Mouse (Mus musculus) forebrain, embryonic 16.5 days (tissue): ENCODE measurements around the gene Gm9603. TPM values are rescaled to one million over a fixed set of nuclear protein-coding genes. Genes with fewer than 3 reads are reported as not detected.
"Not testable (repeated sequence)": the region's sequence is repeated elsewhere in the genome, so short reads cannot be mapped to it uniquely, and the experiment has no call there.

ENCODE experiments used
- ATAC-seq: fragments of 200-750 bp; cut with Nextera tagmentation; 2 replicates; pipeline ENCODE4 v1.8.0; 2017; ENCODE audit warnings: mild to moderate bottlenecking, moderate library complexity
- H3K27ac ChIP-seq: fragments of 300-500 bp; sonication (generic); 2 replicates; pipeline ENCODE4 v1.5.1; 2014; ENCODE audit warnings: low read length, control low read depth
- H3K27me3 ChIP-seq: fragments of 300-500 bp; sonication (generic); replicated peaks from 2 replicates; pipeline ENCODE4 v1.6.1; 2014; ENCODE audit warnings: low read length; ENCODE audit not compliant: control insufficient read depth, insufficient read depth
- H3K36me3 ChIP-seq: fragments of 300-500 bp; sonication (generic); 2 replicates; pipeline ENCODE4 v1.6.1; 2014; ENCODE audit not compliant: control insufficient read depth, insufficient read depth
- H3K4me1 ChIP-seq: fragments of 300-500 bp; sonication (generic); replicated peaks from 2 replicates; pipeline ENCODE4 v1.6.1; 2014; ENCODE audit warnings: low read length; ENCODE audit not compliant: control insufficient read depth, insufficient read depth
- H3K4me2 ChIP-seq: fragments of 300-500 bp; sonication (generic); 2 replicates; pipeline ENCODE4 v1.6.1; 2014; ENCODE audit warnings: mild to moderate bottlenecking, low read length, control low read depth
- H3K4me3 ChIP-seq: fragments of 300-500 bp; sonication (generic); replicated peaks from 2 replicates; pipeline ENCODE4 v1.5.1; 2014; ENCODE audit warnings: mild to moderate bottlenecking, low read length, control low read depth
- H3K9ac ChIP-seq: fragments of 300-500 bp; sonication (generic); replicated peaks from 2 replicates; pipeline ENCODE4 v1.6.1; 2014; ENCODE audit warnings: low read depth, low read length, control low read depth
- H3K9me3 ChIP-seq: fragments of 300-500 bp; sonication (generic); 2 replicates; pipeline ENCODE4 v1.6.1; 2016; ENCODE audit warnings: low read length; ENCODE audit not compliant: control insufficient read depth
- WGBS: fragments of 180-500 bp; shearing (Covaris S2); extraction: QIAGEN DNeasy Blood & Tissue Kit; methylation state at CpG from one replicate; pipeline ENCODE4 v1.1.7; 2014; 5-methylcytosine and 5-hydroxymethylcytosine counted together
- polyA plus RNA-seq: library from polyadenylated mRNA; unstranded; fragments of >200 nt; fragmentation: Nextera tagmentation; extraction: Ambion mirVana; gene quantifications from 2 replicates; pipeline ENCODE4 v1.2.1, GENCODE M21; 2015

The Gm9603 gene
- polyA plus RNA-seq, result not detected in 2 replicates

DNA sequence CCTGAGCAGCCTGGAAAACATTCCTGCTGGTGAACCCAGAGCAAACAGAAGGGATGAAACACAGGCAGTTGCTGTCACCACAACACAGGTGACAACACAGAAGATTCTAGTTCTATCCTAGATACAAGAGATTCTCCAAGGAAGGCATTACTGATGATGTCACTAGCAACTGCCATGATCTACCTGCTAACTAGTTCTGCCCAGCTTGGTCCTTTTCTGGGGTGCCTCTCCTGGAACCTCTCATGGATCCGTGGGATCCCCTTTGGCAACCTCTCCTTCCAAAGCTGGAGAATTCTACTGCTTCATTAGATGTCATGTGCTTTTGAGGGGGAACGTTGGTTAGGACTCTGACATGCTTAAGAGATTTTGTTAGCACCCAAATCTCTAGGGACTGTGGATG lies at the start of gene Gm9603:
Gene Gm9603, minus strand, starts transcription at position 101 of the 400 bp plus-strand sequence.
- H3K36me3 ChIP-seq, H3K4me3 ChIP-seq, H3K9me3 ChIP-seq, H3K9ac ChIP-seq, H3K4me1 ChIP-seq, H3K27me3 ChIP-seq, ATAC-seq, H3K4me2 ChIP-seq, H3K27ac ChIP-seq: not testable (repeated sequence)
- no CpG with 5 or more reads among the region's 2 CpGs for WGBS

DNA sequence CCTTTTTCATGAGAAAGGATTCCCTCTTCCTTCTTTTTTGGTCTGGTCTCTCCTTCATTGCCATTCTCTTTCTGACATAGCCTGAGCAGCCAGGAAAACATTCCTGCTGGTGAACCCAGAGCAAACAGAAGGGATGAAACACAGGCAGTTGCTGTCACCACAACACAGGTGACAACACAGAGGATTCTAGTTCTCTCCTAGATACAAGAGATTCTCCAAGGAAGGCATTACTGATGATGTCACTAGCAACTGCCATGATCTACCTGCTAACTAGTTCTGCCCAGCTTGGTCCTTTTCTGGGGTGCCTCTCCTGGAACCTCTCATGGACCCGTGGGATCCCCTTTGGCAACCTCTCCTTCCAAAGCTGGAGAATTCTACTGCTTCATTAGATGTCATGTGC lies 54.3 kb downstream of the Gm9603 start, which contains the start of gene Gm8265:
Gene Gm8265, minus strand, starts transcription at position 101 of the 400 bp plus-strand sequence.
- not testable (repeated sequence) for H3K9ac ChIP-seq, H3K27ac ChIP-seq, H3K36me3 ChIP-seq, ATAC-seq, H3K27me3 ChIP-seq, H3K9me3 ChIP-seq, H3K4me2 ChIP-seq, H3K4me3 ChIP-seq, H3K4me1 ChIP-seq
- no CpG with 5 or more reads among the region's 1 CpGs for WGBS

Other genes with a start within 250 kb of the Gm9603 start
- gene Gm3194, start 232.0 kb downstream of the Gm9603 start, polyA plus RNA-seq, result 0.15 and 2.6 TPM in 2 replicates
- gene Gm8246, start 209.6 kb downstream of the Gm9603 start, polyA plus RNA-seq, result not detected in 2 replicates
- 0.15 TPM in 1 of 2 replicates, not detected in the other for gene Gm3187, start 203.2 kb downstream of the Gm9603 start, polyA plus RNA-seq
- 12.3 and 14.2 TPM in 2 replicates for gene Gm3488, start 185.8 kb downstream of the Gm9603 start, polyA plus RNA-seq
- 0.20 TPM in 1 of 2 replicates, not detected in the other for gene Gm3532, start 149.0 kb downstream of the Gm9603 start, polyA plus RNA-seq
- gene Gm8265, start 54.4 kb downstream of the Gm9603 start, polyA plus RNA-seq, result not detected in 2 replicates
- 0.62 TPM in 1 of 2 replicates, not detected in the other for gene Gm3373, start 54.1 kb upstream of the Gm9603 start, polyA plus RNA-seq
- gene Gm3383, start 120.5 kb upstream of the Gm9603 start, polyA plus RNA-seq, result 2.6 and 7.0 TPM in 2 replicates
- not detected in 2 replicates for gene Gm3424, start 142.9 kb upstream of the Gm9603 start, polyA plus RNA-seq
- gene Gm8237, start 192.9 kb upstream of the Gm9603 start, polyA plus RNA-seq, result 0.52 and 0.70 TPM in 2 replicates